Mouse (Mus musculus): ENCODE measurements around the gene Ehbp1. TPM values are rescaled to one million over a fixed set of nuclear protein-coding genes. Genes with fewer than 3 reads are reported as not detected.
A peak's percentile ranks its signal among the peaks of the same experiment; 100 is the strongest.

Ehbp1 gene
- total RNA-seq, 1 experiment from 2014 or later = 21.3 TPM

GRCm38 (mm10) chr11:22055908-22056307 is 286.2 kb downstream of the Ehbp1 start:
- DNase-seq = no peak

- no peak for DNase-seq
Observed at GRCm38 (mm10) chr11:22053034-22053668, 288.9 kb downstream of the Ehbp1 start.

GRCm38 (mm10) chr11:22050864-22051263 is 291.2 kb downstream of the Ehbp1 start:
- DNase-seq = no peak

- DNase-seq = no peak
Observed at GRCm38 (mm10) chr11:22039854-22040426, 302.2 kb downstream of the Ehbp1 start.

GRCm38 (mm10) chr11:22034564-22035105 is 307.5 kb downstream of the Ehbp1 start:
- no peak for DNase-seq

GRCm38 (mm10) chr11:22033582-22033981 is 308.5 kb downstream of the Ehbp1 start:
- DNase-seq = no peak

GRCm38 (mm10) chr11:22020602-22021001 is 321.5 kb downstream of the Ehbp1 start:
- DNase-seq = no peak

- no peak for DNase-seq
Observed at GRCm38 (mm10) chr11:22017444-22017843, 324.6 kb downstream of the Ehbp1 start.

GRCm38 (mm10) chr11:22016341-22016740 is 325.8 kb downstream of the Ehbp1 start:
- no peak for DNase-seq

- DNase-seq = no peak
Observed at GRCm38 (mm10) chr11:22008817-22009216, 333.3 kb downstream of the Ehbp1 start.

- DNase-seq = no peak
Observed at GRCm38 (mm10) chr11:22008129-22008596, 333.9 kb downstream of the Ehbp1 start.

- DNase-seq = no peak
Observed at GRCm38 (mm10) chr11:22007781-22008110, 334.3 kb downstream of the Ehbp1 start.

GRCm38 (mm10) chr11:22007088-22007780 is 334.9 kb downstream of the Ehbp1 start:
- peak; percentile 4 for DNase-seq

GRCm38 (mm10) chr11:22006471-22007087 is 335.5 kb downstream of the Ehbp1 start:
- no peak for DNase-seq

- no peak for DNase-seq
Observed at GRCm38 (mm10) chr11:22005281-22005870, 336.7 kb downstream of the Ehbp1 start.

GRCm38 (mm10) chr11:22004331-22004841 is 337.7 kb downstream of the Ehbp1 start:
- DNase-seq = peak; percentile 13

- peak; percentile 17 for DNase-seq
Observed at GRCm38 (mm10) chr11:22003341-22003981, 338.6 kb downstream of the Ehbp1 start.

GRCm38 (mm10) chr11:22002783-22003340 is 339.2 kb downstream of the Ehbp1 start, which contains the start of gene Otx1:
Otx1 (minus strand) TSS chr11:22002897.
- peak; percentile 17 for DNase-seq

- DNase-seq = no peak
Observed at GRCm38 (mm10) chr11:22002062-22002782, 339.9 kb downstream of the Ehbp1 start.

GRCm38 (mm10) chr11:22001321-22002061 is 340.6 kb downstream of the Ehbp1 start:
- peak; percentile 57 for DNase-seq
